Mouse (Mus musculus) ES-Bruce4 (cell line): ENCODE results near the gene Wnt3a. TPM values are rescaled to one million over a fixed set of nuclear protein-coding genes. Genes with fewer than 3 reads are reported as not detected.
"Not testable (repeated sequence)": the region's sequence is repeated elsewhere in the genome, so short reads cannot be mapped to it uniquely, and the experiment has no call there.

ENCODE experiments used
- H3K27ac ChIP-seq: 2 replicates; pipeline ENCODE4 v1.5.1; 2012; ENCODE audit warnings: low read length, inconsistent platforms; ENCODE audit not compliant: insufficient read depth
- H3K27me3 ChIP-seq: 2 replicates; pipeline ENCODE4 v1.6.1; 2012; ENCODE audit warnings: mild to moderate bottlenecking, low read length, inconsistent platforms; ENCODE audit not compliant: control insufficient read depth, poor library complexity, insufficient read depth, severe bottlenecking
- H3K36me3 ChIP-seq: 2 replicates; pipeline ENCODE4 v1.6.1; 2012; ENCODE audit warnings: inconsistent platforms, mild to moderate bottlenecking, low read length, moderate library complexity; ENCODE audit not compliant: control insufficient read depth, poor library complexity, insufficient read depth, severe bottlenecking
- H3K4me1 ChIP-seq: one replicate; pipeline ENCODE4 v1.8.1; 2011; ENCODE audit warnings: low read length; ENCODE audit not compliant: control insufficient read depth, insufficient read depth
- H3K4me3 ChIP-seq: 2 replicates; pipeline ENCODE4 v1.5.1; 2011; ENCODE audit warnings: low read depth, mild to moderate bottlenecking, low read length
- H3K9ac ChIP-seq: 2 replicates; pipeline ENCODE4 v1.6.1; 2012; ENCODE audit warnings: low read depth, mild to moderate bottlenecking, inconsistent platforms; ENCODE audit not compliant: poor library complexity, severe bottlenecking
- H3K9me3 ChIP-seq: replicated peaks from 2 replicates; pipeline ENCODE4 v1.6.1; 2012; ENCODE audit warnings: mild to moderate bottlenecking, low read length, inconsistent platforms; ENCODE audit not compliant: control insufficient read depth, poor library complexity, insufficient read depth, severe bottlenecking
- CTCF ChIP-seq: IDR thresholded peaks from one replicate; pipeline ENCODE4 v1.8.1; 2011; ENCODE audit warnings: low read depth, low read length
- EP300 ChIP-seq: IDR thresholded peaks from 2 replicates; pipeline ENCODE4 v1.6.1; 2011; ENCODE audit warnings: low read depth, low read length; ENCODE audit not compliant: insufficient read depth
- POLR2A ChIP-seq: IDR thresholded peaks from one replicate; pipeline ENCODE4 v1.8.1; 2011; ENCODE audit warnings: low read length; ENCODE audit not compliant: insufficient read depth
- polyA plus RNA-seq: library from polyadenylated mRNA; stranded (reverse); fragments of >200 nt; gene quantifications from 2 replicates; pipeline ENCODE4 v1.2.4, GENCODE M21; 2011; ENCODE audit warnings: low read depth; ENCODE audit not compliant: missing spikeins, insufficient read depth, insufficient read length

Wnt3a gene
- polyA plus RNA-seq, 1 experiment, result 0.36 TPM

GRCm38 (mm10) chr11:59306461-59307421, 16.2 kb upstream of the Wnt3a start, which contains the start of gene Wnt9a:
Wnt9a (plus strand) TSS chr11:59306928.
- TF ChIP-seq EP300 (no peak), POLR2A (peak; percentile 45), CTCF (no peak)
- peak within 1 kb of the TSS; percentile 66 for H3K4me3 ChIP-seq
- H3K27ac ChIP-seq, result no peak within 1 kb of the TSS
- H3K27me3 ChIP-seq, result peaks cover 8% of the 10 kb centered on the region
- no peaks in the 10 kb centered on the region for H3K9me3 ChIP-seq
- no peaks in the 10 kb centered on the region for H3K36me3 ChIP-seq
- peak within 1 kb of the TSS; percentile 87 for H3K9ac ChIP-seq
- H3K4me1 ChIP-seq, result peaks cover 5% of the 10 kb centered on the region

GRCm38 (mm10) chr11:59305821-59306215, 15.3 kb upstream of the Wnt3a start:
- Histone ChIP-seq H3K4me1 (peaks cover 5% of the 10 kb centered on the region), H3K27me3 (peaks cover 8% of the 10 kb centered on the region), H3K9me3 (no peaks in the 10 kb centered on the region), H3K9ac (peak overlapping the region; percentile 87; the same call in 1 of the 2 replicates), H3K36me3 (no peaks in the 10 kb centered on the region), H3K27ac (no peak overlapping the region), H3K4me3 (peak overlapping the region; percentile 65)
- TF ChIP-seq EP300 (no peak), CTCF (no peak), POLR2A (no peak)

GRCm38 (mm10) chr11:59305008-59305820, 14.7 kb upstream of the Wnt3a start:
- Histone ChIP-seq H3K4me1 (peaks cover 5% of the 10 kb centered on the region), H3K36me3 (no peaks in the 10 kb centered on the region), H3K27me3 (peaks cover 8% of the 10 kb centered on the region), H3K9me3 (no peaks in the 10 kb centered on the region), H3K27ac (no peak overlapping the region), H3K9ac (no peak overlapping the region), H3K4me3 (no peak overlapping the region)
- no peak for TF ChIP-seq EP300
- no peak for TF ChIP-seq POLR2A
- no peak for TF ChIP-seq CTCF

GRCm38 (mm10) chr11:59302700-59303569, 12.4 kb upstream of the Wnt3a start:
- Histone ChIP-seq H3K27ac (no peak overlapping the region), H3K4me3 (no peak overlapping the region), H3K9me3 (no peaks in the 10 kb centered on the region), H3K9ac (no peak overlapping the region), H3K36me3 (no peaks in the 10 kb centered on the region), H3K27me3 (peaks cover 8% of the 10 kb centered on the region), H3K4me1 (no peaks in the 10 kb centered on the region)
- peak; percentile 81 for TF ChIP-seq CTCF
- TF ChIP-seq POLR2A, result no peak

- H3K27me3 ChIP-seq, H3K27ac ChIP-seq, H3K4me3 ChIP-seq, H3K9me3 ChIP-seq, H3K36me3 ChIP-seq, H3K4me1 ChIP-seq, H3K9ac ChIP-seq: not testable (repeated sequence)
Observed at GRCm38 (mm10) chr11:59301053-59301452, 10.5 kb upstream of the Wnt3a start.

- H3K9ac ChIP-seq, result no peak overlapping the region
- TF ChIP-seq EP300 (no peak), POLR2A (no peak), CTCF (peak; percentile 18)
- H3K9me3 ChIP-seq, result no peaks in the 10 kb centered on the region
- H3K4me1 ChIP-seq, result no peaks in the 10 kb centered on the region
- no peaks in the 10 kb centered on the region for H3K36me3 ChIP-seq
- no peak overlapping the region for H3K4me3 ChIP-seq
- no peak overlapping the region for H3K27ac ChIP-seq
- no peaks in the 10 kb centered on the region for H3K27me3 ChIP-seq
Observed at GRCm38 (mm10) chr11:59300185-59300584, 9.6 kb upstream of the Wnt3a start.
